Mouse (Mus musculus) neural tube, embryonic 15.5 days (tissue): ENCODE data around the gene Gm20388. TPM values are rescaled to one million over a fixed set of nuclear protein-coding genes. Genes with fewer than 3 reads are reported as not detected.

Experiments used
- ATAC-seq: fragments of 200-750 bp; cut with Nextera tagmentation; 2 replicates; pipeline ENCODE4 v1.8.0; 2017; ENCODE audit warnings: mild to moderate bottlenecking, moderate TSS enrichment, moderate library complexity; ENCODE audit not compliant: low FRiP score
- H3K27ac ChIP-seq: fragments of 300-500 bp; sonication (generic); replicated peaks from 2 replicates; pipeline ENCODE4 v1.5.1; 2015; ENCODE audit warnings: mild to moderate bottlenecking, inconsistent platforms
- H3K27me3 ChIP-seq: fragments of 300-500 bp; sonication (generic); replicated peaks from 2 replicates; pipeline ENCODE4 v1.6.1; 2015; ENCODE audit warnings: inconsistent platforms
- H3K36me3 ChIP-seq: fragments of 300-500 bp; sonication (generic); 2 replicates; pipeline ENCODE4 v1.6.1; 2015; ENCODE audit warnings: inconsistent platforms
- H3K4me1 ChIP-seq: fragments of 300-500 bp; sonication (generic); 2 replicates; pipeline ENCODE4 v1.6.1; 2015; ENCODE audit warnings: inconsistent platforms
- H3K4me2 ChIP-seq: fragments of 300-500 bp; sonication (generic); 2 replicates; pipeline ENCODE4 v1.6.1; 2015; ENCODE audit warnings: inconsistent platforms, mild to moderate bottlenecking, moderate library complexity
- H3K4me3 ChIP-seq: fragments of 300-500 bp; sonication (generic); replicated peaks from 2 replicates; pipeline ENCODE4 v1.5.1; 2015; ENCODE audit warnings: mild to moderate bottlenecking, inconsistent platforms
- H3K9ac ChIP-seq: fragments of 300-500 bp; sonication (generic); replicated peaks from 2 replicates; pipeline ENCODE4 v1.6.1; 2015; ENCODE audit warnings: mild to moderate bottlenecking, inconsistent platforms
- H3K9me3 ChIP-seq: fragments of 300-500 bp; sonication (generic); replicated peaks from 2 replicates; pipeline ENCODE4 v1.6.1; 2016; ENCODE audit warnings: inconsistent platforms
- WGBS: fragments of 180-500 bp; shearing (Covaris S2); methylation state at CpG from one replicate; pipeline ENCODE4 v1.1.7; 2015; ENCODE audit warnings: mixed read lengths; 5-methylcytosine and 5-hydroxymethylcytosine counted together
- polyA plus RNA-seq: library from polyadenylated mRNA; unstranded; fragments of >200 nt; fragmentation: Nextera tagmentation; extraction: Ambion mirVana; gene quantifications from 2 replicates; pipeline ENCODE4 v1.2.1, GENCODE M21; 2015

Gm20388 gene
- polyA plus RNA-seq, 1 experiment from 2014 or later: not detected

DNA sequence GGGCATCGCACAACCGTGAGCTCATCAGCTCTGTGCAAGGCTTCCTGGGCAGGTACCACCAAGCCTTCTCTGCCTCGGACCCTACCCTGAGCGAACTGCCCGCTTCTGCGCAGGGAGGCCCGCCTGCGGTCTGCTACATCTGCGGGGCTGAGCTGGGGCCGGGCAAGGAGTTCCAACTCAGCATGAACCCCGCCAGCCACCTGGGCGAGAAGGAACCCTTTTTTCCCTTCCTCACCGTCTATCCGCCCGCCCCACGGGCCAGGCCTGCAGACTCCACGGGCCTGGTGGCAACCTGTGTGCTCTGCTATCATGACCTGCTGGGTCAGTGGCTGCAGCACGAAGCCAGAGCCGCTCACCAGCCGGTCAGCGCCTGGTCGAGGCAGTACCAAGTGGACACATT lies 319.4 kb downstream of the Gm20388 start:
- Histone ChIP-seq H3K36me3 (no peaks in the 10 kb centered on the region), H3K4me1 (peaks cover 90% of the 10 kb centered on the region)
- no peak for ATAC-seq

DNA sequence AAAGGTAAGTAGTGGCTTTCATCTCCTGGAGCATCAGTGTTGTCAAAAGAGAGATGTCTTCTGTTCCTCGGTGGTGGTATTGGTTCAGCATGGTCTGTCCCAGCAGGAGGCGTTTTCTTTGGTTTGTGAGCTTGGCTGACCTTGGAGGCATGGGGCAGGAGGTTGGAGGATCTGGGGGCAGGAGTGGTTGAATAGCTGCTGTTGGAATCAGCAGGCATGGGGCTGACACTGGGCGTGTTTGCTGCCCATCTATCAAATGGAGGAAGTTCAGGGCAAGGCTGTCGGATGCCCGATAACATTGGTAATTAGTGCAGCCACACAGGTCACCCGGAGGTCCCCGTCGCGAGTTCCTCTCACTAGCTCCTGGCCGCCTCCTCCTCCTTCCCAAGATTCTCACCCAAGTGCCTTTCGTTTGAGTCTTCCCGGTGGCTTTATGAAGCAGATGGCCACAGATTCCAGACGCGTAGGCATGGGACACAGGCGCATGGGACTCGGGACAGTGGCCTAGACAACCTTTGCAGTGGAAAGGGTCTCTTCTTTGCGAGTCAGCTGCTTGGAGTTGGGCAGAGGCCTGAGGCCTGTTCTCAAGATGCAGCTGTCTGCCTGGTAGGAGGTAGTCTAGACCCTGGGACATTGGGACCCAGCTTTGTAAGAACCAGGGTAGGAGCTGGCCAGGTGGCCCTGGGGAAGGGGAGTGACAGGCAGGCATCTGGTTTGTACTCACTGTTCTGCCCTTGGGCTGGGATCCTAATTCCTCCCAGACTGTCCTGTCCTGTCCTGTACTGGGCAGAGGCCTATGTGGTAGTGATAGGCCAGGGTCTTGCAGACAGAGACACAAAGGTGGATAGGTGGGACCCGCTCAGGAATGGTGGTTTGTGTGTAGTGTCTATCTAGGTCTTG lies 320.3 kb downstream of the Gm20388 start:
- 24% methylated on average over 18 of the region's 18 CpGs for WGBS
- ATAC-seq: no peak
- peaks cover 86% of the 10 kb centered on the region for H3K4me1 ChIP-seq
- H3K9me3 ChIP-seq: no peaks in the 10 kb centered on the region
- peak overlapping the region; percentile 64 for H3K4me3 ChIP-seq
- peak overlapping the region; percentile 83 for H3K4me2 ChIP-seq
- no peak overlapping the region for H3K27ac ChIP-seq
- H3K27me3 ChIP-seq: no peaks in the 10 kb centered on the region
- H3K36me3 ChIP-seq: no peaks in the 10 kb centered on the region
- peak overlapping the region; percentile 44 for H3K9ac ChIP-seq

More for the DNA sequence above, 319.4 kb downstream of the Gm20388 start:
- H3K9ac ChIP-seq: peak overlapping the region; percentile 44
- peak overlapping the region; percentile 83 for H3K4me2 ChIP-seq
- peak overlapping the region; percentile 64 for H3K4me3 ChIP-seq
- whole genome bisulfite sequencing: 10% methylated on average over 22 of the region's 22 CpGs
- H3K9me3 ChIP-seq: no peaks in the 10 kb centered on the region
- no peak overlapping the region for H3K27ac ChIP-seq
- no peaks in the 10 kb centered on the region for H3K27me3 ChIP-seq

DNA sequence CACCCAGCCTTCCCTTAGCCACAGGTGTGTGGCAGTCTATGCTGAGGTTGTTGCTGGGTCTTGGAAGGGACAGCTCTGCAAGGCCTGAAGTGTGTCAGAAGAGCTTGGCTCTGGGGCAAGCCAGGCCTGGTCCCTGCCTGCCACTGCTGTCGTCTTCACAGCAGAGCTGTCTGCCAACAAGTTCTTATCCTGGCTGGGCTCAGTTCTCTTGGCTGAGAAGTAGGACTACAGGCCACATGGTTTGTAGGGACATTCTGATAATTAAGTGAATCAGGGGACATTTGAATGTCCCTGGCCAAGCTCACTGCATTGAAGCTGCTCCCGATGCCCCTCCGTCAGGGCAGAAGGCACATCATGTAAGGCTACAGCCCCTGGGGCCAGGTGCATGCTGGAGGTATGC lies 321.2 kb downstream of the Gm20388 start:
- peak overlapping the region; percentile 26; the same call in 1 of the 2 replicates for H3K9ac ChIP-seq
- no peaks in the 10 kb centered on the region for H3K36me3 ChIP-seq
- H3K4me2 ChIP-seq: peak overlapping the region; percentile 83
- no peaks in the 10 kb centered on the region for H3K27me3 ChIP-seq
- H3K9me3 ChIP-seq: no peaks in the 10 kb centered on the region
- H3K27ac ChIP-seq: no peak overlapping the region
- ATAC-seq: no peak
- WGBS: 59% methylated on average over 3 of the region's 3 CpGs
- H3K4me3 ChIP-seq: peak overlapping the region; percentile 64
- peaks cover 77% of the 10 kb centered on the region for H3K4me1 ChIP-seq

DNA sequence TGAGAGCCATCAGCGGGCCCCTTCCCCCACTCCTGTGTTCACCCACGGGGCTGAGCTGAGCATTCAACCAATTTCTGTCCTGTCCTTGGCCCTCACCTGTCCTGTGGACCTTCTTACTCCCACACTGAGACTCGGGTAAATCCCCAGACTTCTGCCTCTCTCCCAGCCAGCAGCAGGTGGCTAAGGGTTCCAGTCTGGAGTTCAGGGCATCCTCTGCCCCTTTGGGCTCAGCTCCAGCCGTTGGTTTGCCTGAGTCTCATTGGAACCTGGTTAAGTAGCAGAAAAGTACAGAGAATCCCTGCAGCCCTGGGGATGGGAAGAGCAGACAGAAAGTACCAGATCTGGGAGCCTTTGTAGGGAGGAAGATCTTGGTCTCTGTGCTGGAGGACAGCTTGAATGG lies 321.8 kb downstream of the Gm20388 start:
- 44% methylated on average over 4 of the region's 4 CpGs for WGBS
- Histone ChIP-seq H3K4me2 (peak overlapping the region; percentile 83), H3K27me3 (no peaks in the 10 kb centered on the region), H3K4me3 (peak overlapping the region; percentile 64), H3K4me1 (peaks cover 72% of the 10 kb centered on the region), H3K36me3 (no peaks in the 10 kb centered on the region), H3K27ac (no peak overlapping the region), H3K9ac (peak overlapping the region; percentile 26), H3K9me3 (no peaks in the 10 kb centered on the region)
- no peak for ATAC-seq

DNA sequence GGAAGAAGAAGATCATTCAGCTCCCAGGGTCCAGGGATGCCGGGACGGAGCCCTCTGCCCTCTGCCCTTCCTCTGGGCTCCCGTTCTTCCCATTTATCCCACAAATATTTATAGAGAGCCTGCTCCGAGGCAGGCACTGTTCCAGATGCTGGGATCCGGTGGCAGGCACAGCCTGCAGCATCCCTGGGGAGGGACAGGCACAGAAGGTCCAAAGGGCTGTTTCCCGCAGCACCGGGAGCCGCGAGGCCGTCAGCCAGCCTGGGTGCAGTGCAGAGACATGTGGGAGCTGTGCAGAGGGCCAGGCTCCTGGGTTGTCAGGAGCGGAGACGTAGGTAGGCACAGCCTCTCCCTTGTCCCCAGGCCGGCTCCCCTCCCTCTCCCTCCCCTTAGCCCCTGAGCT lies 322.3 kb downstream of the Gm20388 start:
- Histone ChIP-seq H3K27me3 (no peaks in the 10 kb centered on the region), H3K9ac (peak overlapping the region; percentile 26), H3K27ac (no peak overlapping the region), H3K36me3 (no peaks in the 10 kb centered on the region), H3K9me3 (no peaks in the 10 kb centered on the region), H3K4me3 (peak overlapping the region; percentile 64), H3K4me2 (peak overlapping the region; percentile 83), H3K4me1 (peaks cover 66% of the 10 kb centered on the region)
- 25% methylated on average over 13 of the region's 13 CpGs for WGBS
- ATAC-seq: no peak

DNA sequence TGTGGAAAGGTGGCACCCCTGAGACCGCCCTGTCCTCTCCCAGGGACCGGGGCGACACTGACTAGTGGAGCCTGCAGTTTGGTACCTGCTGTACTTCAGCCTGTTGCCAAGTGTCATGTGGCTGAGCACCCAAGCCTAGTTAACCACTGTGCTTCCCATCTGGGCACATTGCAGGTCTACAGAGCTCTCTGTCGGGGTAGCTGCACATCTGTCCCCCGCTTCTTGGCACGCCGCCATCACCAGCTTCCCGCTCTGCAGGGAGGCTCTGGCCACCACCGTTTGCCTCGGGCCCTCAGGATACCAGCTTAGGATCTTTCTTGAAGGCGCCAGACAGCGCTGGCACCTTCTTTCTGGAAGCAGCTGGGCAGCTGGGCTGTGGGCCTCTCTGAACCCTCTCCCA lies 323.8 kb downstream of the Gm20388 start:
- 50% methylated on average over 12 of the region's 12 CpGs for WGBS
- no peak overlapping the region for H3K9ac ChIP-seq
- no peaks in the 10 kb centered on the region for H3K9me3 ChIP-seq
- peak overlapping the region; percentile 54; the same call in 1 of the 2 replicates for H3K27ac ChIP-seq
- H3K27me3 ChIP-seq: no peaks in the 10 kb centered on the region
- no peak overlapping the region for H3K4me3 ChIP-seq
- no peak for ATAC-seq
- peaks cover 59% of the 10 kb centered on the region for H3K4me1 ChIP-seq
- no peaks in the 10 kb centered on the region for H3K36me3 ChIP-seq
- H3K4me2 ChIP-seq: peak overlapping the region; percentile 22

DNA sequence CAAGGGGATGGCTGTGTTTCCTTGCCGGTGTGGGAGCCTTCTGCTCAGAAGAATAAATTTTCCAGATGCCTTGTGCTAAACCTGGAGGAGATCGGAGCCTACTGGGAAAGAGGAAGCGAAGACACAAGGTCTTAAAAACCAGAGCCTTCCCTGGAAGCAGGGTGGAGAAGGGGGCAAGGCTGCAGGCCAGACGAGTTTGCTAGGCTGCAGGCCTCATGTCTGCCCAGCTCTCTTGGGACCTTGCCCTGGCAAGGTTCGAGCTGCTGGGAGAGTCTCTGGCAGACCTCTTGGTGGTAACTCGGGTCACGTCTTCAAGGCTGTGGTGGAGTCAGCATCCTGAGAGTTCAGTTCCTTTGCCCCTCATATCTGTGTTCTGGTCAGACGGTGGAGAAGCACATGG lies 324.2 kb downstream of the Gm20388 start:
- ATAC-seq: no peak
- Histone ChIP-seq H3K36me3 (no peaks in the 10 kb centered on the region), H3K9ac (0 out of 2 replicates have a peak overlapping the region, but pooled peaks have one; percentile 14), H3K4me2 (peak overlapping the region; percentile 22), H3K4me3 (no peak overlapping the region), H3K9me3 (no peaks in the 10 kb centered on the region), H3K27me3 (no peaks in the 10 kb centered on the region), H3K27ac (peak overlapping the region; percentile 54), H3K4me1 (peaks cover 55% of the 10 kb centered on the region)
- WGBS: 52% methylated on average over 8 of the region's 8 CpGs

DNA sequence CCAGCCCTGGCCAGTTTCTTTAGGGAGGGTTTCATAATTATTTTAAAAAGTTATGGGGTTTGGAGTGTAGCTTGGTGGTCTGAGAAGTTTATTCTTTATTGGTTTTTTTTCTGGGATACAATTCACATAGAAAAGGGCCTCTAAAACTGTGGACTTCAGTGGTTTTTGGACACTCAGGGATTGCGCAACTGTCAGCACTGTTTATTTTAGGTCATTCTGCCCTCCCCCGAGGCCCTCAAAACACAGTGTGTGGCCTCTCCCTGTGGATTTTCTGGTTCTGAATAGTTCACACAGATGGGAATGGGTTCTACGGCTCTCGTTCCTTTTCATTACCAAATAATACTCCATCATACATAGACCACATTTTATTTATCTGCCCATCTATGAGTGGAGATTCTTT lies 332.6 kb downstream of the Gm20388 start:
- Histone ChIP-seq H3K9me3 (no peaks in the 10 kb centered on the region), H3K4me2 (no peak overlapping the region), H3K9ac (no peak overlapping the region), H3K27ac (no peak overlapping the region), H3K27me3 (no peaks in the 10 kb centered on the region), H3K4me3 (no peak overlapping the region), H3K4me1 (no peaks in the 10 kb centered on the region), H3K36me3 (no peaks in the 10 kb centered on the region; the same call in 1 of the 2 replicates)
- WGBS: 96% methylated on average over 4 of the region's 4 CpGs
- ATAC-seq: no peak

DNA sequence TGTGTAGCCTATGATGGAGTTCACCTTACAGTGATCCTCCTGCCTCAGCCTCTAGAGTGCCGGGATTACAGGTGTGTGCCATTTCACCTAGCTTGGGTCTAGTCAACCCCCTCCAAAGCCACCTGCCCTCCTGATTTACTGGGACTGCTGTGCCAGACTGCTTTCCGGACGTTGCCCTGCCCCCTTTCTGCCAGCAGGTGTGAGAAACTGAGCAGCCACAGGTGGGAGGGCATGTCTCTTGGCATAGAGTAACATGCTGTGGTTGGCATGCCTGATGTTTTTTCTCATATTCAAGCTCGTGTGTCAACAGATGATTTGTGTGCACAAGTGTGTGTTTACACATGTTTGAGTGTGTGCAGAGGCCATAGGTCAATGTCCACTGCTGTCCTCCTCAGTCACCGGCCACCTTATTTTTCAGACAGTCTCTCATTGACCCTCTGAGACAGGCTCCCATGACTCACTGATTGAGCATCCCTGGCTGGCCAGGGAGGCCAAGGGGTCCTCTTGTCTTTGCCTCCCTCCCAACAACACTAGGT lies 333.3 kb downstream of the Gm20388 start:
- 95% methylated on average over 5 of the region's 5 CpGs for WGBS
- no peak for ATAC-seq

DNA sequence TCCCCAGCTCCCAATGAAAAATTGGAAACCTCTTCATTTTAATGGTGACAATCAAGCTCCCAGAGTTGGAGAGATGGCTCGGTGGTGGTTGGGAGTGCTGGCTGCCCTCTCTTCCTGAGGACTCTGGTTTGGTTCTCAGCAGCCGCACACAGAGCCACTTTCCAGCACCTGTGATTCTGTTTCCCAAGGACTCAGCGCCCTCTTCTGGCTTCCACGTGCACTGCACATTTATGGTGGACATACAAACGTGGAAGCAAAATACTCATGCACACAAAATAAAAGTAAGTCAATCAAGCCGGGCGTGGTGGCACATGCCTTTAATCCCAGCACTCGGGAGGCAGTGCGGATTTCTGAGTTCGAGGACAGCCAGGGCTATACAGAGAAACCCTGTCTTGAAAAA lies 333.9 kb downstream of the Gm20388 start:
- Histone ChIP-seq H3K9me3 (no peaks in the 10 kb centered on the region), H3K36me3 (no peaks in the 10 kb centered on the region; the same call in 1 of the 2 replicates), H3K9ac (no peak overlapping the region), H3K4me1 (peaks cover 2% of the 10 kb centered on the region; the same call in 1 of the 2 replicates), H3K27ac (no peak overlapping the region), H3K4me3 (no peak overlapping the region), H3K27me3 (no peaks in the 10 kb centered on the region), H3K4me2 (no peak overlapping the region)
- no peak for ATAC-seq
- 91% methylated on average over 10 of the region's 10 CpGs for WGBS

More for the DNA sequence above, 333.3 kb downstream of the Gm20388 start:
- H3K27ac ChIP-seq: no peak overlapping the region
- no peaks in the 10 kb centered on the region for H3K27me3 ChIP-seq
- H3K4me2 ChIP-seq: no peak overlapping the region
- H3K36me3 ChIP-seq: no peaks in the 10 kb centered on the region; the same call in 1 of the 2 replicates
- no peaks in the 10 kb centered on the region for H3K9me3 ChIP-seq
- H3K9ac ChIP-seq: no peak overlapping the region
- no peak overlapping the region for H3K4me3 ChIP-seq
- H3K4me1 ChIP-seq: no peaks in the 10 kb centered on the region

DNA sequence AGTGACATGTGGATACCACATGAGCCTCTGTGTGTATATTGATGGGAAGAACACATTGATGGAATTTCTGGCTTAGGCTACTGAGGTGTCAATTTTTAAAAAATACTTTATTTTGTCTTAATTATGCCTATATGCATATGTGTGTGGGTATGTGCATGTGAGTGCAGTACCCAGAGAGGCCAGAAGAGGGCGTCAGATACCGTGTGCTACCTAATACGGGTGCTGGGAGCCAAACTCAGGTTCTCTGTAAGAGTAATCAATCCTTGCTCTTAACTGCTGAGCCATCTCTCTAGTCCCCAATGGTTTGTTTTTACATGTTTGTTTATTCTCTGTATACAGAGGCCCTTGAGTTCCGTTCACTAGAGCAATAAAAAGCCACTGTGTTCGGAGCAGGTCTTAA lies 337.0 kb downstream of the Gm20388 start:
- H3K4me1 ChIP-seq: peaks cover 24% of the 10 kb centered on the region
- H3K9me3 ChIP-seq: no peaks in the 10 kb centered on the region
- WGBS: 76% methylated on average over 5 of the region's 5 CpGs
- no peak overlapping the region for H3K4me3 ChIP-seq
- no peaks in the 10 kb centered on the region for H3K27me3 ChIP-seq
- no peak for ATAC-seq
- H3K9ac ChIP-seq: no peak overlapping the region
- no peak overlapping the region for H3K4me2 ChIP-seq
- no peaks in the 10 kb centered on the region; the same call in 1 of the 2 replicates for H3K36me3 ChIP-seq
- H3K27ac ChIP-seq: no peak overlapping the region

DNA sequence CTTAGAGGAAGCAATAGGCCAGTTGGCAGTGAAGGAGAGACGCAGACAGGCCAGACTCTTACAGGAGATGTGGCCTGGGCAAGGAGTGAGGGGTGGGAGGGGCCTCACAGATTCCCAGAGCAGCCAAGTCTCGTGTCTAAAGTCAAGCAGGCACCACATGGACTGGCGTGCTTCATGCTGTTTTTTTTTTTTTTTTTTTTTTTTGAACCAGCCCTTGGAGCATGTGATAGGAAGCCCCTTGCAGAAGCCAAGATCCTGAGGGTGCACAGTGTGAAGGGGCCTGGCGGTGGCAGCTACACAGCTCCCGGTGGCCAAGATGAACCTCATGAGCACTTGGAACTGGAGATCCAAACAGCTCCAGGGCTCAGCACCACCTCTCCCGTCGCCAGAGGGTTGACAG lies 337.4 kb downstream of the Gm20388 start:
- no peak overlapping the region for H3K4me3 ChIP-seq
- no peak for ATAC-seq
- no peak overlapping the region for H3K4me2 ChIP-seq
- H3K27ac ChIP-seq: no peak overlapping the region
- H3K9ac ChIP-seq: no peak overlapping the region
- H3K9me3 ChIP-seq: no peaks in the 10 kb centered on the region
- H3K4me1 ChIP-seq: peaks cover 24% of the 10 kb centered on the region
- H3K27me3 ChIP-seq: no peaks in the 10 kb centered on the region
- WGBS: 85% methylated on average over 7 of the region's 7 CpGs
- H3K36me3 ChIP-seq: no peaks in the 10 kb centered on the region; the same call in 1 of the 2 replicates
